Mouse (Mus musculus) layer of hippocampus, adult 2 months (tissue): ENCODE results near the gene Gm45785. TPM values are rescaled to one million over a fixed set of nuclear protein-coding genes. Genes with fewer than 3 reads are reported as not detected.
"Not testable (repeated sequence)": the region's sequence is repeated elsewhere in the genome, so short reads cannot be mapped to it uniquely, and the experiment has no call there.

Experiments used
- DNase-seq, 2 experiments: peaks; one replicate each; pipeline ENCODE4 v3.0.0; 2022; ENCODE audit warnings: low spot score in 2 of 2
- H3K27ac ChIP-seq: fragments of 200-600 bp; 2 replicates; pipeline ENCODE4 v1.8.1; 2022
- H3K4me3 ChIP-seq: fragments of 200-600 bp; 2 replicates; pipeline ENCODE4 v1.8.1; 2022; ENCODE audit warnings: mild to moderate bottlenecking
- CTCF ChIP-seq: fragments of 200-600 bp; conservative IDR thresholded peaks from 2 replicates; pipeline ENCODE4 v1.8.1; 2022; ENCODE audit warnings: antibody characterized with exemption, mild to moderate bottlenecking, moderate library complexity
- long read RNA-seq, 2 experiments: library from polyadenylated mRNA; stranded (forward); transcript quantifications; one replicate each; pipeline ENCODE4 v2.0.0; 2021; ENCODE audit warnings: borderline mapping rate in 2 of 2
- total RNA-seq, 2 experiments: library from RNA; stranded (reverse); gene quantifications; 2 replicates each; pipeline ENCODE4 v1.2.3; 2021

The Gm45785 gene
- total RNA-seq, result 1 to 10 TPM in 1 of 2 experiments, not detected in 1; 1.8 TPM
- long read RNA-seq, experiment 1, partial matches to known transcripts, result 1 of 2 reads
- long read RNA-seq, experiment 1, other reads (novel, unspliced or antisense), result 1 of 2 reads
- long read RNA-seq, experiment 2, partial matches to known transcripts, result 1 of 2 reads
- long read RNA-seq, experiment 2, other reads (novel, unspliced or antisense), result 1 of 2 reads

DNA sequence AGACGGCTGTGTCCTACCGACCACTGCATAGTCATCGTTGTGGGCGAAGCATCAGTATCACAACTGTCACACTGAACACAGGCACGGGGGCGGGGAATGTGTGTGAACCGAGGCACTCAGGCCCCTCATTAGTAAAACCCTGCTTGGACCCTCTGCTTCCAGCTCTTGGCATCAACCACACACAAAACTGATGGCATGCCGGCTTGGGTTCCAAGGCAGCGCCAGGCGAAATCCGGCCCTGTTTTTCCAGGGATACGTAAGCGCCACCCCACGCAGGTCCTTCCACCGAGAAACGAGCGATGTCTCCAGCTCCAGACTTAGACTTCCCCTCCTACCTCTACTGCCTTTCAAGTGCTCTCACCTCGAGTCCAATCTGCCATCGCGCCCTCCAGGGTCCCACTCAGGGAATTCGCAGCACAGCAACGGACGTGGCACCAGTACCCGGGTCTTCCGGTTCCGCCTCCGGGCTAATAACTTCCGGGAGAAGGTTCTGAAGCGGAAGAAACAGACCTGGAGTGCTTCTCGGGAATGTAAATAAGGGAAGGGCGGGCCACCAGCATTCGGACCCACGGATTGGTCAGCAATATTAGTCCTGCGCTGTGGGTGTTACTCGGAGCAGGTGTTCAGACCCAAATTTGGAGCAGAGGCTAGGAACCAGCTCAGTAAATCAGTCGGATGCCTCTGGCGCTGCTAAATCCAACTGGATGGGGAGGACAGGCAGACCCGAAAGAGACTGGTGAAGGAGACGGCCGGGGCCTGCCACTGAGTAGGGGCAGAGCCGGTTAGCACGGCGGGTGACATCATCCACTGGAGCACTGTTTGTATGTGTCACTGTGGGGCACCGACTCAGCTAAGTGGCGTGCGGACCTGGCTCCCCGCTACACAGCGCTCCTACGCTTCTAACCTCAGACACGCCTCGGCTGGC is at the start of gene Gm45785:
Gene Gm45785 (minus strand): TSS at position 472 of the 925 bp plus-strand sequence.
- peak within 1 kb of the TSS; percentile 74 for H3K4me3 ChIP-seq
- peak within 1 kb of the TSS; percentile 97 for H3K27ac ChIP-seq
- peak; percentile 79 to 89 for DNase-seq
- TF ChIP-seq CTCF, result no peak; the same call in 1 of the 2 replicates

DNA sequence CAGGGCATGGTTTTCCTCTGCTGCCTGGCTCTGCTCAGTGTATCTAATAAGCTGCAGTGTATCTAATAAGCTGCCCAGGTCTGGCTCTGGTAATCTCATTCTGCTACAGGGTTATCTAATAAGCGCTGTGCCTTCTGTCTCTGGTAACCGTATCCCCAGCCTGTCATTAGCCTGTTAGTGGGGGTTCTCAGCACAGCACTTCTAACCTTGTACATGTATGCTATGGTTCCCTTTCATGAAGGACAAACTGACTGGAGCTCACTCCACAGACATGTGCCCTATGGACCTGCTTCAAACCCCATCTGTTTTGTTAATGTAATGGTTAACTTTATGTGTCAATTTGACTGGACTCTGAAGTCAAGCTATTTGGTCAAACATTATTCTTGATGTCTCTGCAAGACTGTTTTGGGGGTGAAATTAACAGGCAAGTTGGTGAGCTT is 49.5 kb upstream of the Gm45785 start:
- no peak overlapping the region for H3K4me3 ChIP-seq
- DNase-seq, result no peak
- TF ChIP-seq CTCF, result no peak
- no peak overlapping the region for H3K27ac ChIP-seq

DNA sequence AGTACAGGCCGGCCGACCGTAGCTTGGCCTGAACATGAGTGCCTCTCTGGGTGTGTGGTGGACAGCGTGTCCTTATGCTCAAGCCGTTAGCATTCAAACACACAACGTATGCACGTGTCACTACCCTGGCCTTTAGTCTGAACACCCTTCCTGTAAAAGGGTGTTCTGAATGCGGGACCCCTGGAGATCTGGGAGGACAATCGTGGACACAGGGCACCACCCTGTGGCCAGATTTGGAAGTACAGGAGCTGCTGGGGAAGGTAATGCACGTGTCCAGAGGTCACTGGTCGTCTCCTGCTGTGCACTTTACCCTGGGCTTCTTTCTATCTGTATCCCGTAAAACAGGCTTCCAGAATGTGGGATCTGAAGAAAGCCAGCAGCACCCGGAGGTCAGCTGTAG is 47.1 kb upstream of the Gm45785 start:
- DNase-seq, result peak; percentile 44 to 86
- TF ChIP-seq CTCF, result peak; percentile 99
- H3K4me3 ChIP-seq, result no peak overlapping the region
- H3K27ac ChIP-seq, result no peak overlapping the region

DNA sequence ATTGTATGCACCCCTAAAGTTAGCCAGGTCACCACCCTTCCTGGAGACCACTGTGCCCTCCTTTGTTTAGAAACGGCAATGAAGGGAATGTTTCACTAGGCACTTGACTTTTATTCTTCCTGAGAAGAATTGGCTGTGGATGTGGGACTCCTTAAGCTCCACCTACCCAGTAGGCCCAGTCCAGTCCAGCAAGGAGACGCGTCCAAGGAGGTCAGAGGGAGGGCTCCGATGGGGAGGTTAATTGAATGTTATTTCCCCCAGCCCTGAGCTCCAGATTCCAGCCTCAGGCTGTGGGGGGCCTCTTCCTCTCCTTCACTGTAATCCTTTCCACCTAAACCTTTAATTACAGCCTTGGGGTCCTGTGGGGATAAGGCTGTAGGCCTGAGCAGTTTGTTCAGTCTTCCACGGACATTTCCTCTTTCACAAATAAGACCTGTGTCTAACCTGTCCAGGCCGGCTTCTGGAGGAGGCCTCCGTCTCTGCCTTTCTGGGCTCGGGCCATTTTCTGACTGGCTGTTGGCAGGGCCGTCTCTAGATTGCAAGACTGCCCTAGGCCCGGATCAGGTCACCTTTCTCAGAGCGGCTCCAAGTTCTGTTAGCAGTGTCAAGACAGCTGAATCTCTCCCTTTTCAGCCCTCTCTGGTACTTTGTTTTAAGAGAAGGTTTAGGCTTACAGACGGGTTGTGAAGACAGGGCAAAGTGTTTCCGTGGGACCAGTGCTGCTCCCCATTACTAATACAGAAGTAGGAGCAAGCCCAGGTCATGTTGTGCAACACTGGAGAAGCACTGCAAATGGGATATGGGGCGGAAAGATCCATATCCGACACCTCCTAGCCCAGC is 46.1 kb upstream of the Gm45785 start:
- DNase-seq, result no peak
- no peak overlapping the region for H3K4me3 ChIP-seq

DNA sequence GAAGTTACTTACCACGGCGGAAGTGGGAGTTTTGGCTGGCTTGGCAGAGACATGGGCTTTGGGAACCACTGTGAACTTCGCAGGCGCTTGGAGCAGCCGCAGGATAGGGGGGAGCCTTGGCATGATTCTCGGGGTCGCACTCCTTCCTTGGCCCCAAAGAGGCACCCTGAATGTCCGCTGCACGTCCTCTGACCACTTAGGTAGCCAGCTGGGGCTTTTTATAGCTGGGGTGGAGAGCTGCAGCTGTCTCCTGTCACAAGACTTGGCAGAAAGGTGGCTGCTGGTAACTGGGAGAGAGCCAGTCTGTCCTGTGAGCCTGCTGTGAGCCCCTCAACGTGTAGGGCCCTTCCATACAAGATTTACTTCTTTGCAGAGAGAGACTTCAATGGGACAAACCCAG is 44.1 kb upstream of the Gm45785 start, which contains the start of gene Cox8b:
Gene Cox8b (minus strand): TSS at position 227 of the 400 bp plus-strand sequence.
- H3K4me3 ChIP-seq, result no peak within 1 kb of the TSS
- DNase-seq, result no peak
- H3K27ac ChIP-seq, result no peak within 1 kb of the TSS
- TF ChIP-seq CTCF, result no peak

More for the DNA sequence above, 46.1 kb upstream of the Gm45785 start:
- TF ChIP-seq CTCF, result no peak
- no peak overlapping the region for H3K27ac ChIP-seq

DNA sequence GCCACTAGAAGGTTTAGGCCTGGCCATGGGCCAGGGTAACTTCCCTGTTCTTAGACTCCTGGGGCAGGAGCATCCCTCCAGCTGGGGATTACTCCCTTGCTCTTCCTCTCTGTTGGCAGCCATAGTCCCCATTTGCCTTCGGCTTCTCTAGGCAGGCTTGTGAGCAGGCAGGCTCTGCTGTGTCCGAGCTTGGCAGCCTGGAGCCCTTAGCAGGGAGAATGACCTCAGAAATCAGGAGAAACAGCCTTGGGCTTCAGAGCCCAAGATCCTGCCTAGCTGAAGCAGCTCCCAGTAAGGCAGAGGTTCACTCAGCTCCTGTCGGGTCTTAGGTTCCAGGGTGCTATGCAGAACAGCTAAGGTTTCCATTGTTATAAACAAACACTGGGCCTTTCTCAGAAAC is 43.0 kb upstream of the Gm45785 start:
- Histone ChIP-seq H3K4me3 (no peak overlapping the region), H3K27ac (no peak overlapping the region)
- TF ChIP-seq CTCF, result no peak
- no peak for DNase-seq

DNA sequence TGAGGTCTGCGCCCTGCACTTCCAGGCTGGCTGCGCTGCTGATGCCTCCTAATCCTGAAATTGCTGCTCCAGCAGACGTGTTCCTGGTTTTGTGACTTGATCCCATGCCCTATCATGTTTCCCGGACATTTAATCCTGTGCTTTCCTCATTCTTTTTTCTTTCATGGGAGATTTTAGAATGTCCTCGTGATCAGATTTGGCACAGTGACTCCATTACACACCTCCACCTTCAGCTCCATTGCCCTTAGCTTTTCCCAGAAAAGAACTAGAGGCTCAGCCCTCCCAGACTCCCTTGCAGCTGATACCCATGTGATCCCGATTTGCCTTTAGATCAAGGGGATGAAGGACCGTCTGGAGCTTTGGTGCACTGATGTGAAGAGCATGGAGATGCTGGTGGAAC is 41.7 kb upstream of the Gm45785 start:
- no peak for TF ChIP-seq CTCF
- DNase-seq, result no peak
- no peak overlapping the region for H3K4me3 ChIP-seq
- no peak overlapping the region for H3K27ac ChIP-seq

DNA sequence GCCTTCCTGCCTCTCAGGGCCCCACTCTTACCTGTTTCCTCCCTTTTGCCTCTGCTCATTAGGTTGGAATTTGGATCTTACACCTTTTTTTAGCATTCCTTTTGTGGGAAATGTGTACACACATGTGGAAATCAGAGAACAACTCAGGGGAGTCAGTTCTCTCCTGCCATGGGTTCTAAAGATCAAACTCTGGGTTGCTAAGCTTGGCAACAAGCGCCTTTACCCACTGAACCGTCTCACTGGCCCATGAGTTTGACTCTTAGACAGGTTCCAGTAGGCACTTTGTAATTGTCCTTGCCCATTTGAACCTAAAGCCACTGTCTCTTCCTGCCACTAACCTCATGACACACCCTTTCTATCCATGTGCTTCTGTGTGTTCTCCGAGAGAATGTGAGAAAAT is 38.5 kb upstream of the Gm45785 start:
- no peak overlapping the region for H3K4me3 ChIP-seq
- H3K27ac ChIP-seq, result no peak overlapping the region
- DNase-seq, result no peak
- no peak for TF ChIP-seq CTCF

DNA sequence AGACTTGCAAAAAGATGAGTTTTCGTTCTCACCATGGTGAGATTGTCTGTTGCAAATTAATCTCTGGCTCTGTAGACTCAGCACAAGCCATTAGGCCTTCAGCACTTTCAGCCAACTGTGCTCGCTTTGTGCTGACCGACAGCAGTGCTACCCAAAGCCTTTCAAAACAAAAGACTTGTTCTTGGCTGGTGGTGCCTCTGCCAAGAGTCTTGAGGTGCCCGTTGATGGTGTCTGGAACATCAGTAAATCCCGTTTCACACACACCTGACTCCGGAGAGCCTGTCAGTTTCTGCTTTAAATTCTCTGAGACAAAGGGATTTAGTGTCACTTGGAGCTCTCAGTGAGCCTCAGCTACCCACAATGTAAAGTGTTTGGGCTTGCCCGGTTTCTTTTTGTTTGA is 37.9 kb upstream of the Gm45785 start:
- TF ChIP-seq CTCF, result no peak

DNA sequence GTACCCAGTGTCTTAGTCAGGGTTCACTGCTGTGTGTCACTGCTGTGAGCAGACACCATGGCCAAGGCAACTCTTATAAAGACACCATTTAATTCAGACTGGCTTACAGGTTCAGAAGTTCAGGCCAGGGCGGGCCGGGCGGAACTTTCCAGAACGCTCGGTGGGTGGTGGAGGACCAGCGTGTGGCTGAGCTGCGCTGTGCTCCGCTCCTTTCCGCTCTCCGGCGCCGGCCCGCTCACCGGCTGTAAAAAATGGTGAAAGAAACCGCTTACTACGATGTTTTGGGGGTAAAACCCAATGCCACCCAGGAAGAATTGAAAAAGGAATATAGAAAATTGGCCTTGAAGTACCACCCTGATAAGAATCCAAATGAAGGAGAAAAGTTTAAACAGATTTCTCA is 34.5 kb upstream of the Gm45785 start:
- not testable (repeated sequence) for H3K4me3 ChIP-seq, H3K27ac ChIP-seq, DNase-seq

More for the DNA sequence above, 37.9 kb upstream of the Gm45785 start:
- Histone ChIP-seq H3K27ac (no peak overlapping the region), H3K4me3 (no peak overlapping the region)
- no peak for DNase-seq

DNA sequence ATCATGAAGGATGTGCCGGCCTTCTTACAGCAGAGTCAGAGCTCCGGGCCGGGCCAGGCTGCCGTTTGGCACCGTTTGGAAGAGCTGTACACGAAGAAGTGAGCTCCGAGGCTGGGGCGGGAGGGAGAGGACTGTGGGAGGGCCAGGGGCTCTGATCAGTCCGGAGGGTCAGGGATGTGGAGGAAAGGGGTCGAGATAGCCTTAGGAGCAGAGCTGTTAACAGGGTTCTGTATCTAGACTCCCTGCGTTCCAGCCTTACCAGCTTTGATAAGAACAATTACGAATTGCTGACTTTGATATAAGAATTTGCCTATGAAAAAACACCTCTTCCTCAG is 26.3 kb upstream of the Gm45785 start:
- Histone ChIP-seq H3K27ac (peak overlapping the region; percentile 95), H3K4me3 (peak overlapping the region; percentile 78)
- DNase-seq, result no peak
- no peak for TF ChIP-seq CTCF

DNA sequence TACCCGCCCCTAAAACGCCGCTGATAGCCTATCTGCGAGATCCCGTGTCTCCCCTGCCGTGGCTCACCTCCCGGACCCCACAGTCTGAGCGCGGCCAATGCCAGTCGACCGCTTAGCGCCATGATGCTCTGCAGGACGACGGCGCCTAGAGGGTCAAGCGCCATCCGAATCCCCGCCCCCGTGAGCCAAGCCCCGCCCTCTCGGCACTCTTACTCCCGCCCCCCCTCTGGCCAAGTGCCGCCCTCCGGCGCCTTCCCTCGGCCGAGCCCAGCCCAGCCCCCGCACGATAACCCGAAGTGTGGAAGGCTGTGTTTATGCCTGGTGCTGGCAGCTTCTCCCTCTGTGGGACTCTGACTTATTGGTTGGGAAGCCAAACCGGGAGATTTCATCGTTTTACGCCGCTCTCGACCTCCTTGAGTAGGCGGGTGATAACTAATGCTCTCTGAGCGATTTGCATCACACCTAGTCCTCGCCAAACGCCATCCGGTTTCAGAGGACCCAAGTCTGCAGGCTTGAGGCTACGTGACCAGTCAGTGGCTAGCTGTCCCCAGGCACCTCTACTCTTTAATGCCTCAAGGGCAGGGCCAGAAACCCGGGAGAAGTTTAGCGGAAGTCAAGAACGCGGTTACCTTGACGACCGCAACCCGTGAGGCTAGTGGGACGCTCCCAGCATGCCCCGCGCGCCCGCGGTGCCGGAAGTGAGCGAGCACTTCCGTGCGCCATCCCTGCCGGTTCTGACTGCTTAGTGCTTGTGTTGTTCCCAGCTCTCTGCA is 25.8 kb upstream of the Gm45785 start, which contains the start of the genes Psmd13 and Sirt3:
Gene Psmd13 (plus strand): TSS at position 273 of the 773 bp plus-strand sequence.
Gene Sirt3 (minus strand): TSS at position 614 of the 773 bp plus-strand sequence.
- TF ChIP-seq CTCF, result no peak
- DNase-seq, result peak; percentile 93
- Histone ChIP-seq H3K27ac (peak within 1 kb of the TSS; percentile 95), H3K4me3 (peak within 1 kb of the TSS; percentile 78)
